Mouse (Mus musculus): ENCODE measurements around the gene Map3k14.

- TF ChIP-seq CTCF (conservative IDR thresholded peaks at IDR 0.05; ENCODE audit: low read length): no peak
- TF ChIP-seq NANOG (IDR thresholded peaks at IDR 0.05; ENCODE audit: borderline replicate concordance, low read length): no peak
Measured at GRCm38 (mm10) chr11:103192230-103192955, 74.9 kb downstream of the Map3k14 start.
